Mouse (Mus musculus) frontal cortex, postnatal 36 days (tissue): Measurements from ENCODE around the gene Kbtbd8.

Experiments used
- DNase-seq, 2 experiments: peaks; one replicate each; pipeline ENCODE4 v3.0.0; 2022; ENCODE audit warnings: low spot score in 2 of 2

Gene Kbtbd8

GRCm38 (mm10) chr6:95174311-95175143, 57.5 kb downstream of the Kbtbd8 start:
- no peak for DNase-seq
